Mouse (Mus musculus) adipocyte (in vitro differentiated cells): Measurements from ENCODE around the gene Ntpcr.

ENCODE experiments used
- DNase-seq: peaks from one replicate; pipeline ENCODE4 v3.0.0-alpha.2; 2016; ENCODE audit warnings: low spot score

Ntpcr gene

DNA sequence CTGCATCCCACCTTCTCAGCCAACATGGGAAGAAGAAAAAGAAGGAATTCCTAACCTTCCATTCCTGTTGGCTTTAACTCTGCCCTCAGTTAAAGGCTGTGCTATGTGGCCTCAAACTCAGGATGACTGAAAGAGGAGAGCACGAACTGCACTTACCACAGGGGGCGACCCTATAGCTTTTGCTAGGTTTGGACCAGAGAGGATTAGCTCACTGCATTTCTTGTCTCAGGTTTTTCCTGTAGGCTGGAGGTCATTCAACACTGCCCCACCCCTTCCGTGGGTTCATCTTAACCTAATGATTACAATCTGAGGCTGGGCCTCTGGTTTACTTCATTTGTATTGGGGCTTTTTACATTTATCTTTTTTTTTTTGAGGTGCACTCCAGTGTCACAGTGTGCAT lies 45.3 kb downstream of the Ntpcr start:
- no peak for DNase-seq

- peak; percentile 68 for DNase-seq
Measured at GRCm38 (mm10) chr8:125776314-125776713, 46.6 kb downstream of the Ntpcr start.

- DNase-seq: peak; percentile 92
Measured at GRCm38 (mm10) chr8:125776800-125777199, 47.0 kb downstream of the Ntpcr start.

DNA sequence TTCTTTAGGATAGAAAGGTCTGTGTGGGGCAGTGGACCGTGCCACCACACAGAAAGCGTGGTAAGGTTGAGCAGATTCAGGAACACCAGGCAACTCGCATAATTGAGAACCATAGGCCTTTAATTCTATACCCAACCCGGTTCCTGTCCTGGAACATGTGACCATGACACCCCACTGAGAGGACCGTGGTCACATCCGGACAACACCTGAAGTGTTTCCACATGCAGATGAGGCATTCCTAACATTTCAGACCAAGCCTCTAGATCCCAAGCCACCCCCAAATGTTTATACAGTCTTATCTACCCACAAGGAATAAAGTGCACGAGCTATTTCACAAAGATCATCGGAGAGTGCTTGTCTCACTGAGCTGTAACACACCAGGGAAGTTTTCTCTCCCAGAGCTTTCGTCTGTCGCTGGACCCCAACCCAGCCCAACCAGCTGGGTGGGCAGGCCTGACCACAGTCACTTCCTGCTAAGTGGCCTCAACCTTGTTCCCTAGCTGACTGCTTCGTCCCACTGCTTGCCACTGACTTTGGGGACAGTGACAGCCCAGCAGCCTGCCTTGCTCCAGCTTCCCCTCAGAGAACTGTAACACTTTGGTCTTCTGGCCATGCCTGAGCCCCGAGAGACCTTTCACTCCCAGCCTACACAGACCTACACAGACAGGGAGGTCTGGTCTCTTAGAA lies 47.9 kb downstream of the Ntpcr start:
- no peak for DNase-seq

DNA sequence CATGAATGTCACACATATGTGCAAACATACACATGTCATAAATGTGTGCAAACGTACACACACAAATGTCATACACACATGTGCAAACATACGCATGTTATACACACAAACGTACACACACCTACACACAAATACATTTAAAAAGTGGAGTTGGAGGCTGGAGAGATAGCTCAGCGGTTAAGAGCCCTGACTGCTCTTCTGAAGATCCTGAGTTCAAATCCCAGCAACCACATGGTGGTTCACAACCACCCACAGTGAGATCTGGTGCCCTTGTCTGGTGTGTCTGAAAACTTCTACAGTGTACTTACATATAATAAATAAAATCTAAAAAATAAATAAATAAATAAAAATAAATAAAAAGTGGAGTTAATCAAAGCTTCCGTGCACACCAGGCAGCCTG lies 49.2 kb downstream of the Ntpcr start:
- DNase-seq: peak; percentile 37

DNA sequence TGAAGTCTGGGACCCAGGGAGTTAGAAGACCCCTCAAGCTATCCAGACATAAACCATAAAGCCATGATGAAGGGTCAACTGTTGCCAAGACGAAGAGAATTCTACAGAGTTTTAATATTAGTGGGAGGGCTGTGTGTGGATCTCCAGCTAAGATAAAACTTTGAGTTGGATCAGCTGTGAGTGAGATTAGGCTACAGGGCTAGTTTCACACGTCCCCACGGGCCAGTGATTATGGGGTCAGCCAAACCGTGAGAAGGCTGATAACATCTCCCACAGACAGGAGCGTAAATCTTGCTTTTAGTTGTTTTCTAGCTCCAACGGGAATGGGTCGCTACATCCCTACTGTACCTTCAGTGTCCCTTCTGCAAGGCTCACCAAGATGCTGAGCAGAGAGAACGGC lies 49.9 kb downstream of the Ntpcr start:
- no peak for DNase-seq

GRCm38 (mm10) chr8:125782161-125782560 lies 52.4 kb downstream of the Ntpcr start:
- DNase-seq: no peak

- DNase-seq: no peak
Measured at GRCm38 (mm10) chr8:125786886-125787285, 57.1 kb downstream of the Ntpcr start.

DNA sequence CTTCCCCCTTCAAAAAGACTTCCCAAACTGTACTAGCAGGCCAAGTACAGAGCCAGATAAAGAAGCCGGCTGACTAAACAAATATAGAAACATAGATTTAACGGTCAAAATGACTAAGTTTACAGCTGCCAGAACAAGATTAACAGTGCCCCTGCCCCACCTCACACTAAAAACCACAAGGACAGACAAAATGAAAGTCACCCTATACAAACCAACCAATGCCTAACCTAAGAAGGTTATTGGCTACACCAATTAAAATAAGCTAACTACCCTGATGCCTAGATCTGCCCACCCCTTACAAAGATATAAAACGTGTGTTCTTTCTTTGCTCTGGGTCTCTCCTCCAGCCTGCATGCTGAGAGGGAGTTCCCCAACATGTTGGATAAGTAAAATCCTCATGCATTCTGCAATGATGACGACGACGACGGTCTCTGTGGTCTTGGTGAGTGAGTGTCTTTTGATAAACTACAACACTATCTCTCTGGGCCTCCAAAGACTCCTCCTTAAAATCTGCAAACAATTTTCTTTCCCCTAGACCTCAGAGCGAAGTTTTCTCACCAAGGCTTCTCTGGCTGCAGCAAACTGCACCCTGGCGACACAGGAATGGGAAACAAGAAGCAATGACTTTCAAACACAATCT lies 63.2 kb downstream of the Ntpcr start:
- no peak for DNase-seq

GRCm38 (mm10) chr8:125795341-125795740 lies 65.6 kb downstream of the Ntpcr start:
- no peak for DNase-seq

- no peak for DNase-seq
Measured at GRCm38 (mm10) chr8:125796970-125797369, 67.2 kb downstream of the Ntpcr start.
